Mouse (Mus musculus) cerebellum, adult 9-11 months (tissue): Measurements from ENCODE around the gene Megf8.
"Not testable (repeated sequence)": the region's sequence is repeated elsewhere in the genome, so short reads cannot be mapped to it uniquely, and the experiment has no call there.

Experiments
- DNase-seq: peaks from one replicate; pipeline ENCODE4 v3.0.0; 2022

Megf8 gene

GRCm38 (mm10) chr7:25301063-25301462 is 15.9 kb upstream of the Megf8 start, which contains the start of gene Prr19:
Gene Prr19 (plus strand): TSS chr7:25301411.
- DNase-seq, result no peak

DNA sequence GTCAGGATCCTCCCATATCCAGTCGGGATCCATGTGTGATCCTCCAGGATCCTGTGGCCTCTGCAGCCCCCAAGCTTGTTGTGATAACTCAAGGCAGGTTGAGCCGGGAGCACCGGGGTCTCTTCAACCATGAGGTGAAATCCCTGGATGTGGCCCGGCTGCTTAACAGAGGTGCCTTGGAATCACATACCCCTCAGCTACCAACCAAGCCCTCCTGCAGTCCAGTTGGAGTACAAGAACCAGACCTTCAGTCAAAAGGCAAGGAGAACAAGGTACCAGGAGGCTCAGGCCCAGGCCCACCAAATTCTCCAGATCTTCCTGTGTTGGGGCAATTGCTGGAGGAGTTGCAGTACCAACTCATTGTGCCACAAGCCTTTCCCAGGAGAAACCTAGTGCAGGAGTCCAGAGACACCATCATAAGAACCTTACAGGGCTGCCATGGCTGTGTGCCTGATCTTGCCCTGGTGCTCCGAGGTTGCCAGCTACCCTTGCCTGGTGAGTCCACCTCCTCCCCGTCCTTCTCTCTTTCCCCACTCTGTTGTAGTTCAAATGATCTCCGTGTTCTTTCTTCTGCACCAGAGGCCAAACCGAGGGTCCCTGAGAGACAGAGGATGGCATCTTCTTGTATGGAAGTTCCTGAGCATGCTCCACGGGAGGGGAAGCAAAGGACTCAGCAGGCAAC is 13.8 kb upstream of the Megf8 start:
- no peak for DNase-seq

GRCm38 (mm10) chr7:25303685-25304006 is 13.3 kb upstream of the Megf8 start:
- no peak for DNase-seq

DNA sequence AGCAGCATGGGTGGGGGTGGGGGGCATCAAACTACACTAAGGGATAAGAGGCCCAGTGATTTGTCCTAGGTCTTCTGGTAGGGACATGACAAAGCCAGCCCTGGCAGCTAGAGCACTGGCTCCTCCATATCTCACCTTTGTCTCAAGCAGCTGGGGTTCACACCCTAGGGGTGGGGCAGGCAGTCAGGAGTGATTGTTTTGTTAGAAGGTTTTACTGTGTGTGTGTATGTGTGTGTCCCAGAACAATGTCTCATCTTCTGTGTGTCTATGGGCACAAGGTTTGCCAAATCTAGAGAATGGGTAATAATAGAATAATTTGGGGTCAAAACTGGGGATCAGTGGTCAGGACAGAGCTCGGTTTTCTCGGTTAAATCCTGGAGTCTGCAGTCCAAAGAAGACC is 11.5 kb upstream of the Megf8 start:
- no peak for DNase-seq

- DNase-seq, result peak; percentile 82
These were observed 10.9 kb upstream of the Megf8 start, which contains the start of gene Tmem145 for GRCm38 (mm10) chr7:25305956-25306613. Gene Tmem145 (plus strand): TSS chr7:25306106.

DNA sequence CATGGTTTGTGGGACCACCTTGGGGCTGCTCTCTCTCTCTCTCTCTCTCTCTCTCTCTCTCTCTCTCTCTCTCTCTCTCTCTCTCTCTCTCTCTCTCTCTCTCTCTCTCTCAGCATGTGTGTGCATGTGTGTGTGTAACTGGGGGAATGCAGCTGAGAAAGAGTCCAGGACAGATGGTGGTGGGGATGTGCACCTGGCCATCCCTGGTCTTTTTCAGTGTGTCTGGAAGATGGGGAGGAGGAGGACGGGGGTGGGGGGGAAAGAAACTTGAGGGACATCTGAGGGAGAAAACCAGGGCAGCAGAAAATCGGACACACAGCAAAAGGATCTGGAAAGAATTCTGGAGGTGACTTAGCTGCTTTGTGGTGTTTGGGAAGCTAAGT is 10.4 kb upstream of the Megf8 start:
- DNase-seq, result no peak

DNA sequence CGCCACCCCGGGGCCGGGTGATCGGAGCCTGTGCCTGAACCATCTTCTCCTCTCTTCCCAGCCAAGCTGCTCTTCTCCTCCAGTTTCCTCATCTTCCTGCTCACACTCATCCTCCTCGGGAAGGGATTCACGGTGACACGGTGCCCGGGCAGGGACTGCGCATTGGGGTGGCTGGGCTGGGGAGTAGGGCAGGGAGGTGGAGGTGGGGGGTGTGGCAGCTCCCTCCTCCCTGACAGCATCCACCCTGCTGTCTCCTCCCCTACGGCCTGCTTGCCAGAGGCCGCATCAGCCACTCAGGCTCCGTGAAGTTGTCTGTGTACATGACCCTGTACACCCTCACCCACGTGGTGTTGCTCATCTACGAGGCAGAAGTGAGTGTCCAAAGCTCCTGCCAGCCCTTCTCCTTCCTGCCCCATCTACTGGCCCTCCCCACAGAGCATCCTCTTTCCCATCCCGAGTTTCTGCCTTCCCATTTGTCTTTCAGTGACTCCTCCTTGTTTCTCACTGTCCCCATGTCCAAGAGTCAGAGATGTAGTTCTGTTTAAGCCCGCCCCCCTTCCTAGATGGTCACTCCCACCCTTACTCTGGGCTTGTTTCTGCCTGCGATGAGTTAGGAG is 8.2 kb upstream of the Megf8 start:
- DNase-seq, result no peak

DNA sequence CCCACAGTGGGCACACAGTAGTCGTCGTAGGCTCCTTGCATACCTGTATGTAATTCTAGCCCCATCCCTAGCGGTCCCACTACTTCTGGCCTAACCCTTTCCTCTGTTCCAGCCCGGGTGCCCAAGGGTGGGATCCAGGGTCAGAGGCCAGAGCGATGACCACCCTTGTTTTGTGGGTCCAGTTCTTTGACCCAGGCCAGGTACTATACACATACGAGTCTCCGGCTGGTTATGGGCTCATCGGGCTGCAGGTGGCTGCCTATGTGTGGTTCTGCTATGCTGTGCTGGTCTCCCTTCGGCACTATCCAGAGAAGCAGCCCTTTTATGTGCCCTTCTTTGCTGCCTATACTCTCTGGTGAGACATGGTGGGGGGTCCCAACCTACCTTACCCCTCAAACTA is 7.5 kb upstream of the Megf8 start:
- no peak for DNase-seq

GRCm38 (mm10) chr7:25311193-25311592 is 5.8 kb upstream of the Megf8 start:
- DNase-seq, result no peak

GRCm38 (mm10) chr7:25313325-25313724 is 3.6 kb upstream of the Megf8 start:
- DNase-seq, result no peak

DNA sequence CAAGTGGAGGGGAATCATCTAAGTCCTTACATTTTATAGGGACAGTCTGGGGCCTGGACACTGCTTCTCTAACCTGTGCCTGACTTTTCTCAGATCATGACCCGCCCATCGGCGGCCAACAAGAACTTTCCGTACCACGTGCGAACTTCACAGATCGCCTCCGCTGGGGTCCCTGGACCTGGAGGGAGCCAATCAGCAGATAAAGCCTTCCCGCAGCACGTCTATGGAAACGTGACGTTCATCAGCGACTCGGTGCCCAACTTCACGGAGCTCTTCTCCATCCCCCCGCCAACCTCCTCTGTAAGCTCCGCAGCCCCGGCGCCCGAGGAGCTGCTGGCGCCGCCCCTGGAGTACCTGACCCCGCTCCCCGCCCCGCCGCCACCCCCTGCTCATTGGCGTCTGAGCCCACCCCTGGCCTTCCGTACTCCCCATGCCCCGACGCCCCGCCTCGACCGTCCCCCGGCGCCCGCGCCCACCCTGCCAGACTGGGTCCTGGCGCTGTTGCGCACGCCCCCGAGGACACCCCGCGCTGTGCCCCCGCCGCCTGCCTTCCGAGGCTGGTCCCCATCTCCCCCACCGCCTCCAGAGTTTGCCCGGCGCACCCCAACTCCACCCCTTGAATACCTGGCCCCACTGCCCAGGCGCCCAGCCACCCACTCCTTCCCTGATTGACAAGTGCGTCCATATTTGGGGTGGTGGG is 2.2 kb upstream of the Megf8 start:
- DNase-seq, result no peak

GRCm38 (mm10) chr7:25315306-25316041 is 1.5 kb upstream of the Megf8 start:
- peak; percentile 83 for DNase-seq

DNA sequence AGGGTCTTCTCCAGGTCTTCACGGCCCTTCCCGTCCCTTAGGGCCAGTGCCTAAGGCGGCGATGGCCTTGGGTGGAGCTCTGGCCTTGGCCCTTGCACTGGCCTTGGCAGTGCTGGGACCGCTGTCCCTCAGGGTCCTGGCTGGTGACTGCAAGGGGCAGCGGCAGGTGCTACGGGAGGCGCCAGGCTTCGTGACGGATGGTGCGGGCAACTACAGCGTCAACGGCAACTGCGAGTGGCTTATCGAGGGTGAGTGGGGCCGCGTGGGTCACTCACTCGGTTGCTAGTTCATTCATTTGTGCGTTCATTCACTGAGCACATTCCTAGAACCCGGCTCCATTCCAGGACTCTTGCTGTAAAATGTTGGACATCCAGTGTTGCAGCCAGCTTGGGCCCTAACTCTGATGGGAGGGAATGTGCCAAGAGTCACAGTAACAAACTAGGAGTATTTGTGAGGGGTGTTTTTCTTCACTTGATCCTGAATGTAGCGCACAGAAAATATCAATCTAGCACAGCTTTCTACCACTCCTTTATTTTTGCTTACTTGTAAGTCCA is 559 bp downstream of the Megf8 start:
- DNase-seq, result peak; percentile 79

DNA sequence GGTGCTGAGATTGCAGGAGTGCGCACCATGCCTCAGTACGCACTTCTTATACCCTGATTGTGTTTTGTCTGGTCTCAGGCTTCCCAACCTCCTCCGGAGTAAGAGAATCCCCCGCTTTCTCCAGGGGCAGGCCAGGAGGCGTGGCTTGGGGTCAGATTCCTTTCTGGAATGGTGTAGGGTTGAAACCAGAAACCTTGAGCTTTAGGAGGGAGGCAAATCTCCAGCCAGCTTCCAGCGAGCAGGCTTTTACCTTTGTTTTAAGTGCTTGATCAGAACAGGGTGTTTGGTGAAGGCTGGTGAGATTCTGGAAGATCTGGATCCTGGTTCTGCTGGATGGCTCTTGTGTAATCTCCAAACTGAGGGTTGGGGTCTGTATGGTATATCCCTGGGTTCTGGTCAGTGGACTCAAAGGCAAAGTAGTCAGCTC is 5.1 kb downstream of the Megf8 start:
- DNase-seq, result no peak

DNA sequence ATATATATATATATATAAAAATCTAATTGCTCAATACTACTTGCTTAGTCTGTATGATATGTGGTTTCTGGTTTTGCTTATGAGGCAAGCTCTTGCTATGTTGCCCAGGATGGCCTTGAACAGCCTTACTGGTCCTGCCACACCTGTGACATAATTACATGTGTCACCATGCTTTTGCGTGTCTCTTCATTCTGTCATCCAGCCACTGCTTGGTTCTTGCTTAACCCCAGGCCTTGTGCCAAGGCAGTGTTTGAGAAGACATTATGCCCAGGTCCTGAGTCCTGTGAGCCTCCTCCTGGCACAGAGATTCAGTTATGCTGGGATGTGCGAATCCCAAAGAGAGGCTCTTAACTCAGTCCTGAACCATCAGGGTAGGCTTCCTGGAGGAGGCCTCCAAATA is 6.3 kb downstream of the Megf8 start:
- DNase-seq, result no peak

DNA sequence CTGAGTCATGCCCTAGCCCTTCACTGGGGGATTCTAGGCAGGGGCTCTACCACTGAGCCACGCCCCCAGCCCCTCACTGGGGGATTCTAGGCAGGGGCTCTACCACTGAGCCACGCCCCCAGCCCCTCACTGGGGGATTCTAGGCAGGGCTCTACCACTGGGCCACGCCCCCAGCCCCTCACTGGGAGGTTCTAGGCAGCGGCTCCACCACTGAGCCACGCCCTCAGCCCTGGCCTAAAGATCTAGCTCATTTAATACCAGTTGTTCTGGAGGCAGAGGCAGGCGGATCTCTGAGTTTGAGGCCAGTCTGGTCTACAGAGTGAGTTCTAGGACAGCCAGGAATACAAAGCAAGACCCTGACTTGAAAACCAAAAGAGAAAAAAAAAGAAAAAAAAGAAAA is 8.5 kb downstream of the Megf8 start:
- not testable (repeated sequence) for DNase-seq

DNA sequence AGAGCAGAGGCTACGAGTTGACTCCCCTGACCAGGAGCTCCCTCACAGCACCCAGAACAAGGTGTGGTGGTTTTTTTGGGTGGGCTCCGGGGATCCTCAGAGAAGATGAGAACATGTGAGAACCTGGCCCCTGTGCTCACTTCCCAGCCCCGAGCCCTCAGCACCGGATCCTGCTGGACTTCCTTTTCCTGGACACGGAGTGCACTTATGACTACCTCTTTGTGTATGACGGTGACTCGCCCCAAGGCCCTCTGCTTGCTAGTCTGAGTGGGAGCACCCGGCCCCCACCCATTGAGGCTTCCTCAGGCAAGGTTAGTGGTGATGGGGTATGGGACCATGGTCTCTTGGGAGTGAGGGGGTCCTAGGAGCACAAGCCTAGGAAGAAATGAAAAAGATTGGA is 9.3 kb downstream of the Megf8 start:
- DNase-seq, result no peak

DNA sequence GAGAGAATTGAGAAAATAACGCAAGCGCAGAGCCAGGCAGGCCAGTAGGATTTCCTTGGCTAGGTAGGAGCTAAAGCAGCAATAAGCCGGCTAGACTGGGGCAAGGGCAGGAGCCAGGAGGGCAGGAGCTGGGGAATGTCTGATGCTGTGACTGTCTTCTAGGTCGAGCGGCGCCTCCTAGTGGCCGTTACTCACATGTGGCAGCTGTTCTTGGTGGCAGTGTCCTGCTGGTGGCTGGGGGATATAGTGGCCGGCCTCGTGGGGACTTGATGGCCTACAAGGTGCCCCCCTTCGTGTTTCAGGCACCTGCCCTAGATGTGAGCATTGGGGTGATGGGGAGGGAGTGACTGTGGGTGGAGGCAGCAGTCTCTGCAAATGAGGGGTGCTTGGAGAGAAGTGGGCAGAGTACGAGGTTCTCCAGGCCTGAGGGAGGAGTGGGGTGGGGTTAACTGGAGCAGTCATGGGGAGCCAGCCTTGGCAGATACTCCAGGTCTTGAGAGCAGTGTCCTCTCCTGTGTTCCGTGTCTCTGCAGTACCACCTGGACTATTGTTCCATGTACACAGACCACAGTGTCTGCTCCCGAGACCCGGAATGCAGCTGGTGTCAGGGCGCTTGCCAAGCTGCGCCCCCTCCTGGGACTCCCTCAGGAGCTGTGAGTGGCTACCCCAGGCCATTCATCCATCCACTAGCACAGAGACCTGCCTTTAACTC is 16.8 kb downstream of the Megf8 start:
- peak; percentile 76 for DNase-seq

DNA sequence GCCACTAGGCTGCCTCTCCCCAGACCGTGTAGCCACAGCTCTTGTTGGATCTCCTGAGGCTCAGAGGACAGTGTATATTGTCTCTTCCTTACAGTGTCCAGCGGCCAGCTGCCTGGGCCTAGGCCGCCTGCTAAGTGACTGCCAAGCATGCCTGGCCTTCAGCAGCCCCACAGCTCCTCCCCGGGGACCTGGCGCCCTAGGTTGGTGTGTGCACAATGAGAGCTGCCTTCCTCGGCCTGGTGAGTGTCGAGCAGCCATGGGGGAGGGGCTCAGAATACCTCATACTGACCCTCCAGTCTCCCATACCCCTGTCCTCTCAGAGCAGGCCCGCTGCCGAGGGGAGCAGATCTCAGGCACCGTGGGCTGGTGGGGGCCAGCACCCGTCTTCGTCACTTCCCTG is 17.5 kb downstream of the Megf8 start:
- DNase-seq, result no peak

- DNase-seq, result no peak
These were observed 22.4 kb downstream of the Megf8 start for GRCm38 (mm10) chr7:25339329-25339728.

- no peak for DNase-seq
These were observed 24.2 kb downstream of the Megf8 start for GRCm38 (mm10) chr7:25341000-25341784.
